Mouse (Mus musculus) erythroblast, adult 5-6 weeks (primary cell): ENCODE results near the gene Col18a1. TPM values are rescaled to one million over a fixed set of nuclear protein-coding genes. Genes with fewer than 3 reads are reported as not detected.
A peak's percentile ranks its signal among the peaks of the same experiment; 100 is the strongest.

Experiments
- ATAC-seq: replicated peaks from 2 replicates; pipeline ENCODE4 v1.8.0; 2016; ENCODE audit warnings: moderate number of reproducible peaks, mild to moderate bottlenecking, moderate TSS enrichment, inconsistent platforms; ENCODE audit not compliant: poor library complexity, low FRiP score, severe bottlenecking
- total RNA-seq, 2 experiments: library from RNA; stranded (forward) in 1 of 2; stranded (reverse) in 1 of 2; fragments of 150-400 nt in 1 of 2; fragments of 200-764, 138-1000 nt in 1 of 2; gene quantifications; 2 replicates each; pipeline versions ENCODE4 v1.2.3 to v1.2.4; 2015 to 2017; ENCODE audit warnings: low replicate concordance in 2 of 2

The Col18a1 gene
- total RNA-seq, 2 experiments from 2014 or later: under 0.01 TPM; not detected in 1

GRCm38 (mm10) chr10:77082453-77082852, 83.9 kb downstream of the Col18a1 start:
- ATAC-seq: peak; percentile 65; the same call in 1 of the 2 replicates

- no peak for ATAC-seq
Measured at GRCm38 (mm10) chr10:77078961-77079360, 87.4 kb downstream of the Col18a1 start.

- ATAC-seq: no peak
Measured at GRCm38 (mm10) chr10:77078456-77078855, 87.9 kb downstream of the Col18a1 start.

- no peak for ATAC-seq
Measured at GRCm38 (mm10) chr10:77074276-77074974, 91.9 kb downstream of the Col18a1 start.

- peak; percentile 26; the same call in 1 of the 2 replicates for ATAC-seq
Measured at GRCm38 (mm10) chr10:77070072-77070471, 96.3 kb downstream of the Col18a1 start.

- ATAC-seq: no peak
Measured at GRCm38 (mm10) chr10:77068469-77068868, 97.9 kb downstream of the Col18a1 start.

GRCm38 (mm10) chr10:77064659-77065058, 101.7 kb downstream of the Col18a1 start:
- ATAC-seq: no peak

GRCm38 (mm10) chr10:77064239-77064638, 102.1 kb downstream of the Col18a1 start:
- no peak for ATAC-seq

- ATAC-seq: no peak
Measured at GRCm38 (mm10) chr10:77062393-77063010, 103.8 kb downstream of the Col18a1 start.

- ATAC-seq: no peak
Measured at GRCm38 (mm10) chr10:77061426-77061825, 104.9 kb downstream of the Col18a1 start.

- no peak for ATAC-seq
Measured at GRCm38 (mm10) chr10:77056768-77057167, 109.6 kb downstream of the Col18a1 start.

GRCm38 (mm10) chr10:77048606-77049005, 117.7 kb downstream of the Col18a1 start:
- no peak for ATAC-seq

GRCm38 (mm10) chr10:77048196-77048595, 118.2 kb downstream of the Col18a1 start:
- no peak for ATAC-seq

- ATAC-seq: no peak
Measured at GRCm38 (mm10) chr10:77038579-77039174, 127.7 kb downstream of the Col18a1 start.

GRCm38 (mm10) chr10:77035487-77035886, 130.9 kb downstream of the Col18a1 start:
- no peak for ATAC-seq

GRCm38 (mm10) chr10:77033323-77034025, 132.9 kb downstream of the Col18a1 start:
- peak; percentile 25; the same call in 1 of the 2 replicates for ATAC-seq

- ATAC-seq: peak; percentile 95
Measured at GRCm38 (mm10) chr10:77032591-77033322, 133.6 kb downstream of the Col18a1 start.

GRCm38 (mm10) chr10:77031768-77032375, 134.5 kb downstream of the Col18a1 start, which contains the start of gene Slc19a1:
Gene Slc19a1, plus strand, starts transcription at chr10:77032241.
- ATAC-seq: no peak

GRCm38 (mm10) chr10:77030666-77031065, 135.7 kb downstream of the Col18a1 start:
- no peak for ATAC-seq
